Mouse (Mus musculus) kidney, adult 2 months (tissue): ENCODE measurements around the gene Prss23. TPM values are rescaled to one million over a fixed set of nuclear protein-coding genes. Genes with fewer than 3 reads are reported as not detected.

Source experiments
- DNase-seq: peaks from one replicate; pipeline ENCODE4 v3.0.0; 2021
- H3K27ac ChIP-seq: fragments of 200-500 bp; 2 replicates; pipeline ENCODE4 v1.5.1; 2012; ENCODE audit warnings: low read depth, low read length, control low read depth, inconsistent platforms; ENCODE audit not compliant: insufficient read depth
- H3K27me3 ChIP-seq: fragments of 200-500 bp; replicated peaks from 2 replicates; pipeline ENCODE4 v1.6.1; 2012; ENCODE audit warnings: mild to moderate bottlenecking, moderate library complexity, low read length, inconsistent platforms; ENCODE audit not compliant: control insufficient read depth, insufficient read depth
- H3K36me3 ChIP-seq: fragments of 200-500 bp; 2 replicates; pipeline ENCODE4 v1.6.1; 2012; ENCODE audit warnings: mild to moderate bottlenecking, moderate library complexity, low read length, inconsistent platforms; ENCODE audit not compliant: control insufficient read depth, insufficient read depth
- H3K4me1 ChIP-seq: fragments of 200-500 bp; 2 replicates; pipeline ENCODE4 v1.6.1; 2011; ENCODE audit warnings: low read length; ENCODE audit not compliant: control insufficient read depth, insufficient read depth
- H3K4me3 ChIP-seq: fragments of 200-500 bp; 2 replicates; pipeline ENCODE4 v1.5.1; 2011; ENCODE audit warnings: mild to moderate bottlenecking, low read depth, low read length, control low read depth; ENCODE audit not compliant: insufficient read depth
- CTCF ChIP-seq: fragments of 200-500 bp; conservative IDR thresholded peaks from 2 replicates; pipeline ENCODE4 v1.5.1; 2011; ENCODE audit warnings: low read depth, mild to moderate bottlenecking, control low read depth, low read length, moderate library complexity, mixed read lengths; ENCODE audit not compliant: insufficient read depth, insufficient read length
- POLR2A ChIP-seq: fragments of 200-500 bp; IDR thresholded peaks from one replicate; pipeline ENCODE4 v1.6.1; 2011; ENCODE audit warnings: low read depth, low read length, control low read depth
- WGBS: fragments of 180-500 bp; shearing (Covaris S2); methylation state at CpG from one replicate; pipeline ENCODE4 v1.1.7; 2018; 5-methylcytosine and 5-hydroxymethylcytosine counted together
- polyA plus RNA-seq: library from polyadenylated mRNA; depleted of rRNA; stranded (reverse); fragments of >200 nt; gene quantifications from 2 replicates; pipeline ENCODE4 v1.2.3, GENCODE M21; 2012

Gene Prss23
- polyA plus RNA-seq, 1 experiment = 136 TPM

DNA sequence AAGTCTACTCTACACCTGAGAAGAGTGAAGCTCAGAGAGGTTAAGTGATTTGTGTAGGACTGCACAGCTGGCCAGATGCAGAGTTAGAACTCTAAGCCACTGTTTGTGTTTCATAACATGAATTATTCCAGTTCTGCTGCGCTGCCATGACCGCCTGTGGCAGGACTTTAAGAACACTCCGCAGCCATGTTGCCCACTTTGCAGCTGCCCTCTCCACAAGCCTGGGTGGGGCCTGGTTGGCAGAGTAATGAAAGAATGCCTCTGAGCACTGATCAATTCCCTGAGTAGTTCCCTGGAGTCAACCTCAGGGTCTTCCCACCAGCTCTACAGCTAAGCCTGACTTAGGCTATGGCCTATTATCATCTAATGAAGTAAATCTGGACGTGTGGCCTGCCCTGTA lies 32.1 kb upstream of the Prss23 start:
- H3K4me3 ChIP-seq = no peak overlapping the region
- H3K27ac ChIP-seq = 0 out of 2 replicates have a peak overlapping the region, but pooled peaks have one; percentile 2
- H3K4me1 ChIP-seq = peaks cover 4% of the 10 kb centered on the region; the same call in 1 of the 2 replicates
- no peaks in the 10 kb centered on the region for H3K27me3 ChIP-seq
- TF ChIP-seq CTCF (no peak), POLR2A (no peak)
- 87% methylated on average over 4 of the region's 4 CpGs for WGBS
- H3K36me3 ChIP-seq = no peaks in the 10 kb centered on the region
- DNase-seq = no peak

DNA sequence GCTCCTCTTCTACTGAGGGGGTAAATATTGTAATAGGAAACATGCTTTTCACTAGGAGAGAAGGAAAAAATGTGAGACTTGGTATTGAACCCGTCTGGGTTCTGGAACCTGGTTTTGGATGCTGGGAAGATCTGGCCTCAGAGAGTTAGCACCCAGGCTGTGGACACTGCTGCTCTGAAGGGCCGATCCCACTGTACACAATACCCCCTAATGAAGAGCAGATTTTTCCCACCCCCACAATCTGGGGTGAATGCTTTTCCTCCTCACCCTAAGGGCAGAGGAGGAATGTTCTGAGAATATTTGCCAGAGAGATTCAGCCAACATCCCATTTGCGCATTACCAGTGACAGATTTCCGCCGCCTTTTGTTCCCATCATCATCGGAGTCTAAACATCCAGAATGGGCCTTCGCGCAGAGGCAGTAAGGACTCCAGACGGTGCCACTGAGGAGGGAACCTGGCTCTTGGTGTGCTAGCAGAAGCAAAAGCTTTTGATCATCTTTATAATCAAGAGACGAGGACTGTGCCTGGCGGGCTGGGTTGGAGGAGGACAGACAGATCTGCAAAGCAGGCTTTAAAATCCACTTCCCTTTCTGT lies 31.6 kb upstream of the Prss23 start:
- peak; percentile 49 for DNase-seq
- no peak overlapping the region for H3K4me3 ChIP-seq
- 0 out of 2 replicates have a peak overlapping the region, but pooled peaks have one; percentile 2 for H3K27ac ChIP-seq
- H3K27me3 ChIP-seq = no peaks in the 10 kb centered on the region
- peaks cover 6% of the 10 kb centered on the region; the same call in 1 of the 2 replicates for H3K4me1 ChIP-seq
- TF ChIP-seq POLR2A (no peak), CTCF (no peak)
- 89% methylated on average over 11 of the region's 11 CpGs for WGBS
- no peaks in the 10 kb centered on the region for H3K36me3 ChIP-seq

DNA sequence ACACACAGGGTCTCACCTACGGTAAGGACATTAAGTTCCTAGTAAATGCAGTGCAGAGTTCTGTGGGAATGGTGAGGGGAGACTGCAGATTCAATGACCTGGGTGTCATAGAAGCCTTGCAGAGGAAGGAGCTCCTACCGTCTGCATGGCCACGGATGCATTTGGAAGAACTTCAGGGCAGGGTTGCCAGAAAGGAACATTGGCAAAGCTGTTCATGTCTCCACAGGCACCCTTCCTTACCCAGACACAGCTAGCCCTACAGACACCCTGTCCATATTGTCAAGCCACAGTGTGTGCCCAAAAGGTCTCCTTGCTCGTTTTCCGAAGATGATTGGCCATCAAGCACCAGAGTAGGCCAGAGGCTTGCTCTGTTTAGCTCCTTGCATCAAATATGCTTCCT lies 30.1 kb upstream of the Prss23 start:
- peaks cover 6% of the 10 kb centered on the region; the same call in 1 of the 2 replicates for H3K4me1 ChIP-seq
- 87% methylated on average over 5 of the region's 5 CpGs for WGBS
- H3K27me3 ChIP-seq = no peaks in the 10 kb centered on the region
- no peak for DNase-seq
- H3K4me3 ChIP-seq = no peak overlapping the region
- no peak for TF ChIP-seq CTCF
- TF ChIP-seq POLR2A = no peak
- no peaks in the 10 kb centered on the region for H3K36me3 ChIP-seq
- H3K27ac ChIP-seq = no peak overlapping the region

DNA sequence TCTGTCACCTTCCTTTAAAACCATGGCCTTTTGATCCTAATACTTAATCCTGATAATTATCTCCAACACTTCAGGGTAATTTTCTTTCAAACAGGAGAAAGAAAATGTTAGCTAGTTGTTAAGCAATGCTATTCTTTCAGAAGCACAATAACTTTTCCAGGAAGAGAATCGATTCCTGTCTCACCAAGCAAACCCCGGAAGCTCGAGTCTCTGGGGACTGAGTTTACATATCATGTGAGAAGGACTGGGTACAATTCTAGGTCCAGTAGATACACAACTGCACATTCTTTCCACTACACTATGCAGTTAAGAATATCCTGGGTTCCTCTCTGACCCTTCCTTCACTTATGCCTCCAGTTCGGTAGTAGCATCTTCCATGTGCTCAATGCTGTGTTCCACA lies 29.7 kb upstream of the Prss23 start:
- Histone ChIP-seq H3K4me1 (peaks cover 6% of the 10 kb centered on the region; the same call in 1 of the 2 replicates), H3K27me3 (no peaks in the 10 kb centered on the region), H3K4me3 (no peak overlapping the region), H3K27ac (no peak overlapping the region), H3K36me3 (no peaks in the 10 kb centered on the region)
- no peak for TF ChIP-seq CTCF
- TF ChIP-seq POLR2A = no peak
- WGBS = 55% methylated on average over 4 of the region's 4 CpGs
- DNase-seq = no peak

DNA sequence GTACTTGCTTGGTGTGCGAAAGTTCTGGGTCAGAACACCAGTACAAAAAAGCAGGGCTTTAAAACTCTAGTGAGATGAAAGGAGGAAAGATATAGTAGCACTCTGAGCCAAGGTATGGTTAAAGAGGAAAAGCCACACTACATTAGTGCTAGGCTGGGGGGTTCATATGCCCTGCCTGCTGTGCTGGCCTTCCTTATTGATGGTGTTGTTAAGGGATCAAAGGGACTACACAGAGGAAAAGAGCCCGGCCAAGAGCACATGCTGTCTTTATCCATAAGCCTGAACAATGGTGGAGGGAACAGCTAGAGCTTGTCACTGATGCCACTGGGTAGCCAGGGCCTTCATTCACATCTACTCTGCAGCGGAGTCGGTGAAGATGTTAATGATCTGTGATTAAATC lies 28.2 kb upstream of the Prss23 start:
- DNase-seq = no peak
- Histone ChIP-seq H3K36me3 (no peaks in the 10 kb centered on the region), H3K4me1 (peaks cover 6% of the 10 kb centered on the region; the same call in 1 of the 2 replicates), H3K27ac (no peak overlapping the region), H3K4me3 (no peak overlapping the region), H3K27me3 (no peaks in the 10 kb centered on the region)
- TF ChIP-seq CTCF (no peak), POLR2A (no peak)
- 86% methylated on average over 4 of the region's 4 CpGs for WGBS

DNA sequence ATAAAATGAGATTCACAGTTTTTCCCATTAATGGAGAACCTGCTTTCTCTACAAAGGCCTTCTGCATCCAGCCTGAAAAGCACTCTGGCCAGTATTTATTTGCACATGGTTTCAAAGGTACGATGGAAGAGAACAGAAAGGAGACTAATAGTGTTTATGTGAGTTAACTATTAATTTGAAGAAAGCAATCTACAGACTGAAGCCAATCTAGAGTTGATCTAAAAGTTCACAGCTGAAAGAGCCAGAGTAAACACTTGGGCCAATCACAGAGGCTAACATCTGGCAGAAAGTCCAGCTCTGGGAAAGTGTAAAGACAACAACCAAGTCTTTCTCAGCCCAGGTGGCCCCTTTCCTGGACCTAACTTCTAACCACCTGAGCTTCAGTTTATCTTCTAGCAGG lies 27.1 kb upstream of the Prss23 start:
- Histone ChIP-seq H3K27ac (no peak overlapping the region), H3K36me3 (no peaks in the 10 kb centered on the region), H3K4me1 (peaks cover 6% of the 10 kb centered on the region; the same call in 1 of the 2 replicates), H3K27me3 (no peaks in the 10 kb centered on the region), H3K4me3 (no peak overlapping the region)
- 26% methylated on average over 1 of the region's 1 CpGs for WGBS
- TF ChIP-seq POLR2A (no peak), CTCF (no peak)
- DNase-seq = peak; percentile 69

DNA sequence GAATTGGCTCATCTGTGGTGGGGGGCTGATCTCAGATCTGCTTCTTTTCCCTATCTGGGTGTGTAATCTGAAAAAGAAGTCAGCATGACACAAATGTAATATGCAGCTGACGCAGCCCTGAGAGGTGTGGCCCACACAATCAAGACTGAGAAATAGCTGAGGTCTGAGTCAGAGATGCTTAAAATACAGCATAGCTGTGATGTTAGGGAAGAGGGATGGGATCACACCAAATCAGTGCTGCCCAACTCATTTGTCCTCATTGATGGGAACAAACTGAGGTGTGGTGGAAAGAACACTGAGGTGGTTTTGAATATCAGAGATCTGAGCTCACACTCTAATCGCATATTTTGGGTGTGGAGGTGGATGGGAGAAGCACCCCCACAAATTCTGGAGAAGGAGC lies 14.0 kb upstream of the Prss23 start:
- Histone ChIP-seq H3K27ac (no peak overlapping the region), H3K4me3 (no peak overlapping the region), H3K36me3 (no peaks in the 10 kb centered on the region), H3K27me3 (no peaks in the 10 kb centered on the region), H3K4me1 (no peaks in the 10 kb centered on the region)
- WGBS = 93% methylated on average over 2 of the region's 2 CpGs
- DNase-seq = no peak
- TF ChIP-seq POLR2A = no peak
- no peak for TF ChIP-seq CTCF
